Mouse (Mus musculus): Measurements from ENCODE around the gene Galntl6. TPM values are rescaled to one million over a fixed set of nuclear protein-coding genes. Genes with fewer than 3 reads are reported as not detected.

The Galntl6 gene
- polyA plus RNA-seq, 1 experiment from 2014 or later: 10.2 TPM

- Histone ChIP-seq H3K9ac (no peak overlapping the region), H3K4me1 (replicated peaks) (peaks cover 8% of the 10 kb centered on the region), H3K27ac (no peak overlapping the region), H3K36me3 (no peaks in the 10 kb centered on the region), H3K9me3 (no peaks in the 10 kb centered on the region), H3K4me3 (no peak overlapping the region), H3K27me3 (0 out of 2 replicates have a peak, but pooled peaks cover 3% of the 10 kb centered on the region), H3K4me2 (no peak overlapping the region)
- WGBS: 85% methylated on average over 8 of the region's 8 CpGs
- no peak for ATAC-seq (ENCODE audit: low FRiP score)
Measured at GRCm38 (mm10) chr8:57803821-57804220, 1108.6 kb downstream of the Galntl6 start.

GRCm38 (mm10) chr8:57801197-57801596 is 1111.2 kb downstream of the Galntl6 start:
- WGBS: 84% methylated on average over 4 of the region's 4 CpGs
- H3K4me2 ChIP-seq: no peak overlapping the region
- no peak overlapping the region for H3K27ac ChIP-seq
- no peaks in the 10 kb centered on the region for H3K36me3 ChIP-seq
- H3K9ac ChIP-seq: no peak overlapping the region
- peaks cover 8% of the 10 kb centered on the region for H3K4me1 ChIP-seq (replicated peaks)
- H3K4me3 ChIP-seq: no peak overlapping the region
- no peak for ATAC-seq (ENCODE audit: low FRiP score)
- H3K27me3 ChIP-seq: 0 out of 2 replicates have a peak, but pooled peaks cover 3% of the 10 kb centered on the region
- no peaks in the 10 kb centered on the region for H3K9me3 ChIP-seq

- peaks cover 8% of the 10 kb centered on the region for H3K4me1 ChIP-seq (replicated peaks)
- 22% methylated on average over 4 of the region's 4 CpGs for WGBS
- H3K9ac ChIP-seq: 0 out of 2 replicates have a peak overlapping the region, but pooled peaks have one; percentile 63
- peak overlapping the region; percentile 50 for H3K4me2 ChIP-seq
- ATAC-seq (ENCODE audit: low FRiP score): peak; percentile 89
- 0 out of 2 replicates have a peak, but pooled peaks cover 3% of the 10 kb centered on the region for H3K27me3 ChIP-seq
- H3K9me3 ChIP-seq: no peaks in the 10 kb centered on the region
- H3K4me3 ChIP-seq: peak overlapping the region; percentile 31
- H3K36me3 ChIP-seq: no peaks in the 10 kb centered on the region
- H3K27ac ChIP-seq: peak overlapping the region; percentile 62
Measured at GRCm38 (mm10) chr8:57800327-57800726, 1112.1 kb downstream of the Galntl6 start.

GRCm38 (mm10) chr8:57799797-57800204 is 1112.6 kb downstream of the Galntl6 start:
- ATAC-seq (ENCODE audit: low FRiP score): peak; percentile 80

DNA sequence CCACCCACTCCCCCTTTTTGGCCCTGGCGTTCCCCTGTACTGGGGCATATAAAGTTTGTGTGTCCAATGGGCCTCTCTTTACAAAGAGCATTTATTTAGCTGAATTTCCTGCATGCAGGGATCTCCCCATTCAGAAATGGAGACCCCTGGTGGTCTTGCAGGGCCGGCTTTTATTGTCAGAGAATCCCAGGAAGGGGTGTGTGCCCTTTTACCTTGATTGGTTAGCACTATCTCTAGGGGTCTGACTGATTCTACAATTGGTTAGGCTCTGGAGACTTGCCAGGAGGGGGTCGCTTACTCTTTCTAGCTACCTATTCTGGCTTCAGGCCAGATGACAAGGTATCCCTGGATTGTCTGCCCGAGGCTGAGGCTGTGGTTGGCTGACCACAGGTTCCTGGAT is 1119.0 kb downstream of the Galntl6 start:
- H3K4me3 ChIP-seq: no peak overlapping the region
- H3K27me3 ChIP-seq: no peaks in the 10 kb centered on the region
- H3K4me2 ChIP-seq: no peak overlapping the region
- WGBS: 20% methylated on average over 4 of the region's 4 CpGs
- no peaks in the 10 kb centered on the region for H3K36me3 ChIP-seq
- 0 out of 2 replicates have a peak, but pooled peaks cover 5% of the 10 kb centered on the region for H3K4me1 ChIP-seq (replicated peaks)
- no peak overlapping the region for H3K27ac ChIP-seq
- H3K9ac ChIP-seq: no peak overlapping the region
- no peaks in the 10 kb centered on the region for H3K9me3 ChIP-seq
- no peak for ATAC-seq (ENCODE audit: low FRiP score)

More at GRCm38 (mm10) chr8:57799797-57800204, 1112.6 kb downstream of the Galntl6 start:
- Histone ChIP-seq H3K9ac (peak overlapping the region; percentile 63), H3K36me3 (no peaks in the 10 kb centered on the region), H3K4me3 (peak overlapping the region; percentile 31), H3K9me3 (no peaks in the 10 kb centered on the region), H3K4me2 (peak overlapping the region; percentile 50), H3K4me1 (replicated peaks) (peaks cover 8% of the 10 kb centered on the region), H3K27ac (peak overlapping the region; percentile 62), H3K27me3 (0 out of 2 replicates have a peak, but pooled peaks cover 3% of the 10 kb centered on the region)
- 6% methylated on average over 12 of the region's 12 CpGs for WGBS

- 84% methylated on average over 7 of the region's 7 CpGs for WGBS
- no peak overlapping the region for H3K27ac ChIP-seq
- H3K4me3 ChIP-seq: no peak overlapping the region
- no peak overlapping the region for H3K9ac ChIP-seq
- H3K4me1 ChIP-seq (replicated peaks): 0 out of 2 replicates have a peak, but pooled peaks cover 5% of the 10 kb centered on the region
- no peaks in the 10 kb centered on the region for H3K9me3 ChIP-seq
- no peaks in the 10 kb centered on the region for H3K36me3 ChIP-seq
- ATAC-seq (ENCODE audit: low FRiP score): no peak
- H3K4me2 ChIP-seq: no peak overlapping the region
- H3K27me3 ChIP-seq: no peaks in the 10 kb centered on the region
Measured at GRCm38 (mm10) chr8:57792246-57792645, 1120.2 kb downstream of the Galntl6 start.

GRCm38 (mm10) chr8:57791309-57791721 is 1121.1 kb downstream of the Galntl6 start:
- H3K27ac ChIP-seq: no peak overlapping the region
- ATAC-seq (ENCODE audit: low FRiP score): peak; percentile 49; the same call in 1 of the 2 replicates
- H3K9ac ChIP-seq: no peak overlapping the region
- no peak overlapping the region for H3K4me2 ChIP-seq
- H3K36me3 ChIP-seq: no peaks in the 10 kb centered on the region
- no peaks in the 10 kb centered on the region for H3K27me3 ChIP-seq
- H3K4me3 ChIP-seq: no peak overlapping the region
- H3K4me1 ChIP-seq (replicated peaks): 0 out of 2 replicates have a peak, but pooled peaks cover 5% of the 10 kb centered on the region
- 40% methylated on average over 5 of the region's 5 CpGs for WGBS
- no peaks in the 10 kb centered on the region for H3K9me3 ChIP-seq

GRCm38 (mm10) chr8:57779551-57779950 is 1132.9 kb downstream of the Galntl6 start:
- Histone ChIP-seq H3K9me3 (no peaks in the 10 kb centered on the region), H3K27me3 (no peaks in the 10 kb centered on the region), H3K4me2 (no peak overlapping the region), H3K4me3 (no peak overlapping the region), H3K36me3 (no peaks in the 10 kb centered on the region), H3K27ac (no peak overlapping the region), H3K9ac (no peak overlapping the region), H3K4me1 (replicated peaks) (no peaks in the 10 kb centered on the region)
- no peak for ATAC-seq (ENCODE audit: low FRiP score)
- WGBS: 55% methylated on average over 7 of the region's 7 CpGs

DNA sequence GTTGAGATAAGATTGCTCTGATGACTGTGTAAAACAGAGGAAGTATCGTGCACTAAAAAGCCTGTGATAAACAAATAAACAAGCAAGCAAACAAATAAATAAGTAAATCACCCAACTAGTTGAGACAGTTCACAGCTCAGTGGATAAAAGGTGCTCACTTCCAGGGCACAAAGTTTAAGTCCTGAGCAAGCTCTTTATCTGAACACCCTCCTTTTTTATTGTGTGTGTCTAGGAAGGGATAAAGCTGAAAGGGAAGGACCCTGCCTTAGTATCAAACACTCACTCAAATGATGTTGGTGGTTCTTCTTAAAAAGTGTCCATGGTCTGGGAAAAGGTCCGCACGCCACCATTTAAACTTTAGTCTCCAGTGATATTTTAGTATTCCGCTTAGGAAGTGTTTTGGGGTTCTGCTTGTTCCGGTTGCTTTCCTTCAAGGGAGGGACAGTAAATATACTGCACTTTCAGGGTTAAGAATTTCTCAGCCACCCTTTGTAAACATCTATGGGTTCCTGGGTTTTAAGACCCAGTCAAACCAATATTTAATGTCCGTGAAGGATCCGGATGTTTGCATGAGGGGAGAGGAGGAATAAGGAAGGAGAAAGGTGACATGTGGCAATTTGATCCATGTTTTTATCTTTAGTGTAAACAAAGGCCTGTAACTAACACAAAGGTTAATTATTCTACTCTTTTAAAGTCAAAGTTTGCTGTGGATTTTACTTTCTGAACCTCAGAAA is 1134.3 kb downstream of the Galntl6 start:
- 83% methylated on average over 7 of the region's 7 CpGs for WGBS
- H3K36me3 ChIP-seq: no peaks in the 10 kb centered on the region
- no peak overlapping the region for H3K4me3 ChIP-seq
- no peaks in the 10 kb centered on the region for H3K9me3 ChIP-seq
- H3K27me3 ChIP-seq: no peaks in the 10 kb centered on the region
- no peak overlapping the region for H3K27ac ChIP-seq
- no peak for ATAC-seq (ENCODE audit: low FRiP score)
- H3K4me1 ChIP-seq (replicated peaks): no peaks in the 10 kb centered on the region
- H3K4me2 ChIP-seq: no peak overlapping the region
- no peak overlapping the region for H3K9ac ChIP-seq

GRCm38 (mm10) chr8:57776723-57777122 is 1135.7 kb downstream of the Galntl6 start:
- Histone ChIP-seq H3K27me3 (no peaks in the 10 kb centered on the region), H3K4me1 (replicated peaks) (no peaks in the 10 kb centered on the region), H3K4me2 (no peak overlapping the region), H3K36me3 (no peaks in the 10 kb centered on the region), H3K9me3 (no peaks in the 10 kb centered on the region), H3K9ac (no peak overlapping the region), H3K27ac (no peak overlapping the region), H3K4me3 (no peak overlapping the region)
- ATAC-seq (ENCODE audit: low FRiP score): 0 out of 2 replicates have a peak, but pooled peaks have one; percentile 44
- 50% methylated on average over 7 of the region's 7 CpGs for WGBS

- 40% methylated on average over 12 of the region's 12 CpGs for WGBS
- no peak overlapping the region; the same call in 1 of the 2 replicates for H3K27ac ChIP-seq
- no peak overlapping the region for H3K4me3 ChIP-seq
- H3K27me3 ChIP-seq: no peaks in the 10 kb centered on the region
- H3K9ac ChIP-seq: no peak overlapping the region
- no peaks in the 10 kb centered on the region for H3K4me1 ChIP-seq (replicated peaks)
- H3K9me3 ChIP-seq: no peaks in the 10 kb centered on the region
- ATAC-seq (ENCODE audit: low FRiP score): peak; percentile 52; the same call in 1 of the 2 replicates
- H3K36me3 ChIP-seq: no peaks in the 10 kb centered on the region
- no peak overlapping the region for H3K4me2 ChIP-seq
Measured at GRCm38 (mm10) chr8:57772732-57773265, 1139.6 kb downstream of the Galntl6 start.

GRCm38 (mm10) chr8:57767541-57767940 is 1144.9 kb downstream of the Galntl6 start:
- Histone ChIP-seq H3K4me1 (replicated peaks) (peaks cover 13% of the 10 kb centered on the region), H3K9me3 (no peaks in the 10 kb centered on the region), H3K9ac (no peak overlapping the region), H3K4me2 (no peak overlapping the region), H3K27me3 (no peaks in the 10 kb centered on the region), H3K36me3 (no peaks in the 10 kb centered on the region), H3K27ac (no peak overlapping the region), H3K4me3 (no peak overlapping the region)
- 25% methylated on average over 2 of the region's 2 CpGs for WGBS
- no peak for ATAC-seq (ENCODE audit: low FRiP score)

Data from hindbrain, embryonic 13.5 days (tissue).